Mouse (Mus musculus): ENCODE results near the gene Ankle1. TPM values are rescaled to one million over a fixed set of nuclear protein-coding genes. Genes with fewer than 3 reads are reported as not detected.

Gene Ankle1
- polyA plus RNA-seq, 1 experiment from 2014 or later: 40.9 TPM

GRCm38 (mm10) chr8:71383860-71384259, 21.9 kb upstream of the Ankle1 start:
- Histone ChIP-seq H3K27me3 (peaks cover 50% of the 10 kb centered on the region), H3K4me1 (replicated peaks) (peaks cover 45% of the 10 kb centered on the region), H3K9me3 (replicated peaks) (no peaks in the 10 kb centered on the region), H3K9ac (no peak overlapping the region), H3K4me2 (peak overlapping the region; percentile 21; the same call in 1 of the 2 replicates), H3K27ac (peak overlapping the region; percentile 75), H3K36me3 (no peaks in the 10 kb centered on the region), H3K4me3 (replicated peaks) (no peak overlapping the region)
- WGBS (ENCODE audit: insufficient replicate concordance): 52% methylated on average over 3 of the region's 3 CpGs
- ATAC-seq (ENCODE audit: low read depth): no peak
- DNase-seq: no peak

GRCm38 (mm10) chr8:71385212-71385835, 20.5 kb upstream of the Ankle1 start:
- DNase-seq: no peak
- no peaks in the 10 kb centered on the region for H3K36me3 ChIP-seq
- no peak overlapping the region for H3K9ac ChIP-seq
- peaks cover 35% of the 10 kb centered on the region for H3K27me3 ChIP-seq
- no peak for ATAC-seq (ENCODE audit: low read depth)
- H3K4me2 ChIP-seq: no peak overlapping the region
- no peaks in the 10 kb centered on the region for H3K9me3 ChIP-seq (replicated peaks)
- WGBS (ENCODE audit: insufficient replicate concordance): 67% methylated on average over 12 of the region's 12 CpGs
- no peak overlapping the region for H3K4me3 ChIP-seq (replicated peaks)
- H3K27ac ChIP-seq: no peak overlapping the region; the same call in 1 of the 2 replicates
- peaks cover 32% of the 10 kb centered on the region for H3K4me1 ChIP-seq (replicated peaks)

GRCm38 (mm10) chr8:71388267-71388666, 17.5 kb upstream of the Ankle1 start:
- Histone ChIP-seq H3K9ac (no peak overlapping the region), H3K27me3 (peaks cover 6% of the 10 kb centered on the region; the same call in 1 of the 2 replicates), H3K4me2 (no peak overlapping the region), H3K36me3 (no peaks in the 10 kb centered on the region), H3K27ac (no peak overlapping the region), H3K4me1 (replicated peaks) (peaks cover 18% of the 10 kb centered on the region), H3K9me3 (replicated peaks) (no peaks in the 10 kb centered on the region), H3K4me3 (replicated peaks) (no peak overlapping the region)
- DNase-seq: no peak
- no peak for ATAC-seq (ENCODE audit: low read depth)
- WGBS (ENCODE audit: insufficient replicate concordance): 27% methylated on average over 1 of the region's 1 CpGs

- DNase-seq (no peak), ATAC-seq (ENCODE audit: low read depth) (no peak)
- Histone ChIP-seq H3K27me3 (no peaks in the 10 kb centered on the region), H3K36me3 (no peaks in the 10 kb centered on the region), H3K4me2 (no peak overlapping the region), H3K9me3 (replicated peaks) (no peaks in the 10 kb centered on the region), H3K4me1 (replicated peaks) (peaks cover 28% of the 10 kb centered on the region), H3K9ac (no peak overlapping the region), H3K4me3 (replicated peaks) (no peak overlapping the region), H3K27ac (no peak overlapping the region)
- WGBS (ENCODE audit: insufficient replicate concordance): 68% methylated on average over 2 of the region's 2 CpGs
These were observed 14.1 kb upstream of the Ankle1 start for GRCm38 (mm10) chr8:71391696-71392095.

- H3K4me1 ChIP-seq (replicated peaks): peaks cover 31% of the 10 kb centered on the region
- no peak overlapping the region for H3K27ac ChIP-seq
- no peaks in the 10 kb centered on the region for H3K36me3 ChIP-seq
- WGBS (ENCODE audit: insufficient replicate concordance): 68% methylated on average over 5 of the region's 5 CpGs
- DNase-seq: no peak
- H3K4me2 ChIP-seq: no peak overlapping the region
- no peak overlapping the region for H3K9ac ChIP-seq
- no peak for ATAC-seq (ENCODE audit: low read depth)
- H3K9me3 ChIP-seq (replicated peaks): no peaks in the 10 kb centered on the region
- no peak overlapping the region for H3K4me3 ChIP-seq (replicated peaks)
- no peaks in the 10 kb centered on the region for H3K27me3 ChIP-seq
These were observed 13.4 kb upstream of the Ankle1 start for GRCm38 (mm10) chr8:71392391-71392790.

- Histone ChIP-seq H3K4me2 (peak overlapping the region; percentile 42), H3K9me3 (replicated peaks) (no peaks in the 10 kb centered on the region), H3K4me1 (replicated peaks) (peaks cover 34% of the 10 kb centered on the region), H3K27ac (no peak overlapping the region), H3K36me3 (0 out of 2 replicates have a peak, but pooled peaks cover 2% of the 10 kb centered on the region), H3K4me3 (replicated peaks) (0 out of 2 replicates have a peak overlapping the region, but pooled peaks have one; percentile 9), H3K27me3 (no peaks in the 10 kb centered on the region), H3K9ac (0 out of 2 replicates have a peak overlapping the region, but pooled peaks have one; percentile 23)
- 0 out of 2 replicates have a peak, but pooled peaks have one; percentile 16 for ATAC-seq (ENCODE audit: low read depth)
- peak; percentile 46 for DNase-seq
- WGBS (ENCODE audit: insufficient replicate concordance): 4% methylated on average over 3 of the region's 3 CpGs
These were observed 12.9 kb upstream of the Ankle1 start for GRCm38 (mm10) chr8:71392871-71393270.

- Histone ChIP-seq H3K27ac (no peak overlapping the region), H3K36me3 (peaks cover 14% of the 10 kb centered on the region), H3K9ac (no peak overlapping the region), H3K4me2 (peak overlapping the region; percentile 27), H3K27me3 (no peaks in the 10 kb centered on the region), H3K9me3 (replicated peaks) (no peaks in the 10 kb centered on the region), H3K4me3 (replicated peaks) (no peak overlapping the region), H3K4me1 (replicated peaks) (peaks cover 31% of the 10 kb centered on the region)
- WGBS (ENCODE audit: insufficient replicate concordance): 73% methylated on average over 7 of the region's 7 CpGs
- DNase-seq (no peak), ATAC-seq (ENCODE audit: low read depth) (no peak)
These were observed 11.3 kb upstream of the Ankle1 start for GRCm38 (mm10) chr8:71394481-71394880.

- Histone ChIP-seq H3K4me3 (replicated peaks) (no peak overlapping the region), H3K4me1 (replicated peaks) (peaks cover 31% of the 10 kb centered on the region), H3K9ac (peak overlapping the region; percentile 26; the same call in 1 of the 2 replicates), H3K27ac (no peak overlapping the region), H3K36me3 (peaks cover 20% of the 10 kb centered on the region), H3K9me3 (replicated peaks) (no peaks in the 10 kb centered on the region), H3K27me3 (no peaks in the 10 kb centered on the region), H3K4me2 (peak overlapping the region; percentile 20; the same call in 1 of the 2 replicates)
- DNase-seq (no peak), ATAC-seq (ENCODE audit: low read depth) (no peak)
- WGBS (ENCODE audit: insufficient replicate concordance): 67% methylated on average over 10 of the region's 10 CpGs
These were observed 10.7 kb upstream of the Ankle1 start for GRCm38 (mm10) chr8:71395071-71395470.

GRCm38 (mm10) chr8:71395629-71396028, 10.2 kb upstream of the Ankle1 start, which contains the start of gene Ushbp1:
Ushbp1 (minus strand) TSS chr8:71395802.
- H3K9ac ChIP-seq: peak within 1 kb of the TSS; percentile 51

GRCm38 (mm10) chr8:71396639-71397305, 9.0 kb upstream of the Ankle1 start, which contains the start of gene Babam1:
Babam1 (plus strand) TSS chr8:71396861.
- peak within 1 kb of the TSS; percentile 86 for H3K9ac ChIP-seq
- peak within 1 kb of the TSS; percentile 87 for H3K4me3 ChIP-seq (replicated peaks)
- under 1% methylated on average over 34 of the region's 34 CpGs for WGBS (ENCODE audit: insufficient replicate concordance)
- peak; percentile 95 for ATAC-seq (ENCODE audit: low read depth)
- no peaks in the 10 kb centered on the region for H3K27me3 ChIP-seq
- no peaks in the 10 kb centered on the region for H3K9me3 ChIP-seq (replicated peaks)
- H3K27ac ChIP-seq: peak within 1 kb of the TSS; percentile 80
- peak; percentile 90 for DNase-seq
- H3K4me2 ChIP-seq: peak within 1 kb of the TSS; percentile 87
- H3K4me1 ChIP-seq (replicated peaks): peaks cover 31% of the 10 kb centered on the region
- peaks cover 30% of the 10 kb centered on the region for H3K36me3 ChIP-seq

More at GRCm38 (mm10) chr8:71395629-71396028, 10.2 kb upstream of the Ankle1 start, which contains the start of gene Ushbp1:
- Histone ChIP-seq H3K27ac (peak within 1 kb of the TSS; percentile 80), H3K9me3 (replicated peaks) (no peaks in the 10 kb centered on the region), H3K4me1 (replicated peaks) (peaks cover 31% of the 10 kb centered on the region), H3K27me3 (no peaks in the 10 kb centered on the region), H3K36me3 (peaks cover 23% of the 10 kb centered on the region), H3K4me2 (peak within 1 kb of the TSS; percentile 87), H3K4me3 (replicated peaks) (peak within 1 kb of the TSS; percentile 87)
- DNase-seq: no peak
- no peak for ATAC-seq (ENCODE audit: low read depth)
- 65% methylated on average over 9 of the region's 9 CpGs for WGBS (ENCODE audit: insufficient replicate concordance)

- Histone ChIP-seq H3K36me3 (peaks cover 30% of the 10 kb centered on the region), H3K4me3 (replicated peaks) (peak overlapping the region; percentile 87), H3K4me2 (peak overlapping the region; percentile 87), H3K9ac (peak overlapping the region; percentile 86), H3K27ac (no peak overlapping the region), H3K9me3 (replicated peaks) (no peaks in the 10 kb centered on the region), H3K4me1 (replicated peaks) (peaks cover 30% of the 10 kb centered on the region), H3K27me3 (no peaks in the 10 kb centered on the region)
- DNase-seq (no peak), ATAC-seq (ENCODE audit: low read depth) (no peak)
- 71% methylated on average over 12 of the region's 12 CpGs for WGBS (ENCODE audit: insufficient replicate concordance)
These were observed 8.1 kb upstream of the Ankle1 start for GRCm38 (mm10) chr8:71397701-71398100.
